In the genomic region with DNA sequence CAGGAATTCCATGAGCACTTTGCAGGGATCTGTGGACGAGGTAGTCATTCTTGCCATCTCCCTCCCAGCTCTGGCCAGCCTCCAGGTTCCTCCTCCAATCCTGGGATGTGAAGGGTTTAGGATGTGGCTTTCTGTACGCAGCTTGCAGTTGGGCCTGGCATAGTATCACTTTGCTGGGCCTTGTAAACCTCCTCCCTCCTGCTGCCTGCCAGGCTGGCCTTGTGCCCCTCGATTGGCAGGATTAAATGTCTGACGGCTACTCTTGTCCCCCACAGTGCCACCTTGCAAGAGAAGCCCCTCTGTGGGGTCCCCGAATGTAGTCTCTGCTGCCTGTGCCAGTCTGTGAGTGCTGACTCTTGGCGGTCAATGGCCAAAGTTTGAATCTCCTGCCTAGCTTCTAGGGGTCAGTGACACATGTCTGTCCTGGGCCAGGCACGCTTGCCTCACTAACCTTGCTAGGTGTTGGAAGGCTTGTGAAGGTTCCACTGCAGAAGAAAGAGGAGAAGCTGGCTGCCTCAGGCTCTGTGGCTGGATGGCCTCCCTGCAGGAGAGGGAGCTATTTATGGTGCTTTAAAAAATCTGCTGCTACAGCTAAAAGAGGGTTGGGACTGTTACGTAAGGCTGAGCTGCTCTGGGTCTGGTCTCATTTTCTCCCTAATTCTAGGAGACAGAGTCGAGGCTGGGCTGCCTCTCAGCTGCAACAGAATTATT, we compare ENCODE assay signal across 8 mouse cellular contexts. TPM values are rescaled to one million over a fixed set of nuclear protein-coding genes. Genes with fewer than 3 reads are reported as not detected.
DNase-seq lines count a peak whose midpoint lies in the region; ATAC-seq lines count a peak whose summit lies in the region.

No protein-coding gene starts in this region.

- no peaks in the 10 kb centered on the region for H3K27me3 ChIP-seq in embryonic facial prominence, embryonic 12.5 days
- H3K27me3 ChIP-seq in heart, embryonic 11.5 days (ENCODE audit: control insufficient read depth, insufficient read depth, low read length), result no peaks in the 10 kb centered on the region

- H3K9me3 ChIP-seq in embryonic facial prominence, embryonic 12.5 days, result no peaks in the 10 kb centered on the region
- H3K9me3 ChIP-seq in heart, embryonic 11.5 days (replicated peaks; ENCODE audit: control insufficient read depth, low read length), result no peaks in the 10 kb centered on the region

- peaks cover 41% of the 10 kb centered on the region for H3K4me1 ChIP-seq in embryonic facial prominence, embryonic 12.5 days
- peaks cover 63% of the 10 kb centered on the region for H3K4me1 ChIP-seq in heart, embryonic 11.5 days (ENCODE audit: control insufficient read depth, insufficient read depth, low read length)

- 72% methylated on average over 9 of the region's 9 CpGs for WGBS in embryonic facial prominence, embryonic 12.5 days
- 61% methylated on average over 9 of the region's 9 CpGs for WGBS in heart, embryonic 11.5 days (ENCODE audit: insufficient replicate concordance)

- H3K9ac ChIP-seq in embryonic facial prominence, embryonic 12.5 days, result no peak overlapping the region
- H3K9ac ChIP-seq in heart, embryonic 11.5 days (ENCODE audit: low read depth, low read length), result peak overlapping the region; percentile 39; the same call in 1 of the 2 replicates

- H3K27ac ChIP-seq in embryonic facial prominence, embryonic 12.5 days, result peak overlapping the region; percentile 32
- H3K27ac ChIP-seq in heart, embryonic 11.5 days (ENCODE audit: low read depth, low read length), result peak overlapping the region; percentile 36

- ATAC-seq in embryonic facial prominence, embryonic 12.5 days (ENCODE audit: insufficient number of reproducible peaks, insufficient read depth, low FRiP score, low TSS enrichment), result no peak
- ATAC-seq in heart, embryonic 11.5 days (replicated peaks; ENCODE audit: insufficient number of reproducible peaks, low FRiP score, low TSS enrichment), result no peak
- no peak for ATAC-seq in inflammation-experienced regulatory T-cells, adult 6 months

- no peak overlapping the region for H3K4me3 ChIP-seq in embryonic facial prominence, embryonic 12.5 days
- H3K4me3 ChIP-seq in heart, embryonic 11.5 days (ENCODE audit: low read depth, low read length), result no peak overlapping the region

- peak; percentile 59 for DNase-seq in adrenal gland, postnatal 10 days
- DNase-seq in adrenal gland, postnatal 25 days, result no peak
- DNase-seq in layer of hippocampus, adult 11-12 months (ENCODE audit: low spot score), result peak; percentile 77
- DNase-seq in lung, postnatal 10 days, result peak; percentile 76
- DNase-seq in testis, postnatal 10 days (ENCODE audit: low spot score), result peak; percentile 82

- no peaks in the 10 kb centered on the region for H3K36me3 ChIP-seq in embryonic facial prominence, embryonic 12.5 days
- no peaks in the 10 kb centered on the region for H3K36me3 ChIP-seq in heart, embryonic 11.5 days (ENCODE audit: control insufficient read depth, insufficient read depth, low read length)

- H3K4me2 ChIP-seq in embryonic facial prominence, embryonic 12.5 days (replicated peaks), result no peak overlapping the region
- no peak overlapping the region for H3K4me2 ChIP-seq in heart, embryonic 11.5 days

RNA-seq across cellular contexts. Expression of gene Trak1, which starts 58.3 kb away (rescaled TPM):
- total RNA-seq in adrenal gland, postnatal 10 days (2021), result 100 to 1,000 TPM in 1 of 2 experiments, 10 to 100 TPM in 1; 84.0 to 117 TPM
- total RNA-seq in adrenal gland, postnatal 25 days (2021), result 70.3 and 73.5 TPM in 2 replicates
- polyA plus RNA-seq in embryonic facial prominence, embryonic 12.5 days (2016; fragmentation: Nextera tagmentation; extraction: Ambion mirVana), result 20.0 and 20.7 TPM in 2 replicates
- 21.3 and 27.2 TPM in 2 replicates for polyA plus RNA-seq in heart, embryonic 11.5 days (2014; fragmentation: Nextera tagmentation; extraction: Ambion mirVana)
- polyA plus RNA-seq in inflammation-experienced regulatory T-cells, adult 6 months (2017; shearing (Covaris generic)), result 10 to 100 TPM in 2 of 3 experiments, 1 to 10 TPM in 1; 7.5 to 12.9 (median 11.8) TPM
